Mouse (Mus musculus): ENCODE results near the gene Slc25a24. TPM values are rescaled to one million over a fixed set of nuclear protein-coding genes. Genes with fewer than 3 reads are reported as not detected.

Gene Slc25a24
- polyA plus RNA-seq, 1 experiment from 2014 or later, result 25.2 TPM

DNA sequence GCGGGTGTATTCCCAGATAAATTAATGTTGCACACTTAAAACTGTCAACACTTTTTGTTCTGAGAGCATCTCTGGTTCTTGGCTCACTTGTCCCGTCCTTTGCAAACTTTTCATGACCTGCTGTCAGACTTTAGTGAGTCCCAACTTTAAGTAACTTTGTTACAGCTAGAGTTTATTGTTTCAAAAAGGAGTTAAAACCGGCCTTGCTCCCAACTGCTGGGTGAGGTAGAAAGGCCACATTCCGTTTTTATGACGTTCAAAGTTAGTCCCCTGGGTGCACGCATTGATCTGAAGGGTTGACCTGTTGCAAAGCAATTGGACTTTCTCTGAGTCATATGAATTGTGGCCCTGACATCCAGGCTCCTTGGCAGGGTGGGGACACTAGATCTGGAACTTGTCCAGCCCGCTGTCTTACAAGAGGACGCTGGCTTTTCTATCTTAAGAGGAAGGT, 607 bp downstream of the Slc25a24 start:
- 13% methylated on average over 8 of the region's 8 CpGs for WGBS
- DNase-seq (ENCODE audit: low spot score) (no peak), ATAC-seq (replicated peaks; ENCODE audit: low FRiP score) (no peak)
- H3K36me3 ChIP-seq (ENCODE audit: control insufficient read depth, insufficient read depth, low read length), result no peaks in the 10 kb centered on the region
- H3K4me1 ChIP-seq (replicated peaks; ENCODE audit: control insufficient read depth, insufficient read depth, low read length), result 0 out of 2 replicates have a peak, but pooled peaks cover 3% of the 10 kb centered on the region
- peak overlapping the region; percentile 83 for H3K4me2 ChIP-seq (ENCODE audit: low read depth, low read length, severe bottlenecking)
- no peaks in the 10 kb centered on the region; the same call in 1 of the 2 replicates for H3K27me3 ChIP-seq (ENCODE audit: control insufficient read depth, insufficient read depth, low read length)
- peak overlapping the region; percentile 71 for H3K4me3 ChIP-seq (ENCODE audit: low read depth, low read length)
- H3K9ac ChIP-seq (ENCODE audit: low read length), result peak overlapping the region; percentile 96
- H3K27ac ChIP-seq (ENCODE audit: low read depth, low read length), result no peak overlapping the region
- no peaks in the 10 kb centered on the region for H3K9me3 ChIP-seq (ENCODE audit: control insufficient read depth, low read length)

- peak overlapping the region; percentile 83; the same call in 1 of the 2 replicates for H3K4me2 ChIP-seq (ENCODE audit: low read depth, low read length, severe bottlenecking)
- H3K9ac ChIP-seq (ENCODE audit: low read length), result no peak overlapping the region; the same call in 1 of the 2 replicates
- H3K27ac ChIP-seq (ENCODE audit: low read depth, low read length), result no peak overlapping the region
- 0 out of 2 replicates have a peak, but pooled peaks cover 3% of the 10 kb centered on the region for H3K4me1 ChIP-seq (replicated peaks; ENCODE audit: control insufficient read depth, insufficient read depth, low read length)
- DNase-seq (ENCODE audit: low spot score), result no peak
- ATAC-seq (replicated peaks; ENCODE audit: low FRiP score), result no peak
- 59% methylated on average over 4 of the region's 4 CpGs for WGBS
- no peaks in the 10 kb centered on the region; the same call in 1 of the 2 replicates for H3K27me3 ChIP-seq (ENCODE audit: control insufficient read depth, insufficient read depth, low read length)
- H3K36me3 ChIP-seq (ENCODE audit: control insufficient read depth, insufficient read depth, low read length), result no peaks in the 10 kb centered on the region
- H3K4me3 ChIP-seq (ENCODE audit: low read depth, low read length), result peak overlapping the region; percentile 71
- H3K9me3 ChIP-seq (ENCODE audit: control insufficient read depth, low read length), result no peaks in the 10 kb centered on the region
These were observed 1.1 kb downstream of the Slc25a24 start for GRCm38 (mm10) chr3:109124091-109124490.

DNA sequence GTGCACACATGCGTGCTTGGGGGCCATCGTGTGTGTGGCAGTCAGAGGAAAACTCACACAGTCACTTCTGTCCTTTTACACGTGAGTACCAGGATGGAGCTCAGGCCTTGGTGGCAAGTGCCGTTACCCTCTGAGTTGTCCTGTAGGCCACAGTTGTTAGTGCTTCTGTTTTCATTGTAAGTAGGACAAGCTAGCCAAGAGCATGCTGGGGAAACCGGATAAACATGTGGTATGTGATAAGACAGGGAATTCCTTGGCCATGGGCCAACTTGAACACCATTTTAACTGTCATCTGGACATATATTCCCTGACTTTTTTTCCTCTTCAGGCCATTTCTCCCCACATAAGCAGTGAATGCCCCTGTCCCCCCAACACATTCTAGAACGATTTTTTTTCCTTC, 2.6 kb downstream of the Slc25a24 start:
- no peak for DNase-seq (ENCODE audit: low spot score)
- Histone ChIP-seq H3K9me3 (ENCODE audit: control insufficient read depth, low read length) (no peaks in the 10 kb centered on the region), H3K4me1 (replicated peaks; ENCODE audit: control insufficient read depth, insufficient read depth, low read length) (0 out of 2 replicates have a peak, but pooled peaks cover 3% of the 10 kb centered on the region), H3K36me3 (ENCODE audit: control insufficient read depth, insufficient read depth, low read length) (no peaks in the 10 kb centered on the region), H3K27ac (ENCODE audit: low read depth, low read length) (no peak overlapping the region), H3K9ac (ENCODE audit: low read length) (no peak overlapping the region), H3K27me3 (ENCODE audit: control insufficient read depth, insufficient read depth, low read length) (no peaks in the 10 kb centered on the region; the same call in 1 of the 2 replicates), H3K4me2 (ENCODE audit: low read depth, low read length, severe bottlenecking) (no peak overlapping the region), H3K4me3 (ENCODE audit: low read depth, low read length) (no peak overlapping the region)
- no peak for ATAC-seq (replicated peaks; ENCODE audit: low FRiP score)
- 89% methylated on average over 6 of the region's 6 CpGs for WGBS

DNA sequence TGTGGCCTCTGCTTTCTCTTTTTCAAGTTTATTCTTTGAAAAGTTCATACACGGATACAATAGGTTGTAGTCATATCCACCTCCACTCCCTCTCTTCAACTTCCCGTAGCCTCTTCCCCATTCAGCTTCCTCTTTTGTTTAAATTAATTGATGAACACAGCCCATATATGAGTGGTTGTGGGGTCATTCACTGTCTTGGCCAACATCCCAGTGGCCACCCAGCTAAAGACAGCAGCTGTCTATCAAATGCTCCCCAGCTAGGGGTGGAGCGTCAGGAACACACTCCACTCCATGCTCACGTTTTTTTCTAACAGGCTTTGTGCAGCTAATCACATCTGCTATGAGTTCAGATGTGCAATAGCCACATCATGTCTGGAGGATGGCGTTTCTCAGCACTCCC, 6.8 kb downstream of the Slc25a24 start:
- no peak overlapping the region for H3K4me3 ChIP-seq (ENCODE audit: low read depth, low read length)
- no peak for ATAC-seq (replicated peaks; ENCODE audit: low FRiP score)
- H3K36me3 ChIP-seq (ENCODE audit: control insufficient read depth, insufficient read depth, low read length), result no peaks in the 10 kb centered on the region; the same call in 1 of the 2 replicates
- H3K27me3 ChIP-seq (ENCODE audit: control insufficient read depth, insufficient read depth, low read length), result no peaks in the 10 kb centered on the region
- no peaks in the 10 kb centered on the region for H3K4me1 ChIP-seq (replicated peaks; ENCODE audit: control insufficient read depth, insufficient read depth, low read length)
- H3K4me2 ChIP-seq (ENCODE audit: low read depth, low read length, severe bottlenecking), result no peak overlapping the region
- no peaks in the 10 kb centered on the region for H3K9me3 ChIP-seq (ENCODE audit: control insufficient read depth, low read length)
- 78% methylated on average over 5 of the region's 5 CpGs for WGBS
- no peak overlapping the region for H3K9ac ChIP-seq (ENCODE audit: low read length)
- no peak for DNase-seq (ENCODE audit: low spot score)
- no peak overlapping the region for H3K27ac ChIP-seq (ENCODE audit: low read depth, low read length)

DNA sequence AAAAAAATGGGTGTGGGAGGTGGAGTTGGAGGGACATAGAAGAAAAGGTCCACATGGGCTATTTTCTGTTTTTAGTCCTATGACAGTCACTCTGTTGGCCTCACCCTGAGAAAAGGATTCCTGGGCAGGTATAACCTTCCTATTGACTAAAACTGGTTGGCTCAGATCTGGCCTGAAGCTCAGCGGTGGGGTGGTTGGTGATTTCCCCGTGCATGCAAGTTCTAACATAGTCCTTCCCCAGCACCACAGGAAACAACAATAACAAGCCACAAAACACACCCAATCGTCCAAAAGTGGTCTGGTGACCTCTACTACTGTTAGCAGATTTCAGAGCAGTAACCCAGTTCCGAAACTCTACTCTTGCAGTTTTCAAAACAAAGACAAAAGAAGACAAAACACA, 10.0 kb downstream of the Slc25a24 start:
- H3K27ac ChIP-seq (ENCODE audit: low read depth, low read length), result no peak overlapping the region
- no peak overlapping the region for H3K4me3 ChIP-seq (ENCODE audit: low read depth, low read length)
- no peaks in the 10 kb centered on the region for H3K27me3 ChIP-seq (ENCODE audit: control insufficient read depth, insufficient read depth, low read length)
- no peak overlapping the region for H3K4me2 ChIP-seq (ENCODE audit: low read depth, low read length, severe bottlenecking)
- 89% methylated on average over 4 of the region's 4 CpGs for WGBS
- no peaks in the 10 kb centered on the region; the same call in 1 of the 2 replicates for H3K36me3 ChIP-seq (ENCODE audit: control insufficient read depth, insufficient read depth, low read length)
- no peaks in the 10 kb centered on the region for H3K9me3 ChIP-seq (ENCODE audit: control insufficient read depth, low read length)
- ATAC-seq (replicated peaks; ENCODE audit: low FRiP score) (no peak), DNase-seq (ENCODE audit: low spot score) (no peak)
- no peak overlapping the region for H3K9ac ChIP-seq (ENCODE audit: low read length)
- no peaks in the 10 kb centered on the region for H3K4me1 ChIP-seq (replicated peaks; ENCODE audit: control insufficient read depth, insufficient read depth, low read length)

- no peak overlapping the region for H3K4me2 ChIP-seq (ENCODE audit: low read depth, low read length, severe bottlenecking)
- no peaks in the 10 kb centered on the region for H3K9me3 ChIP-seq (ENCODE audit: control insufficient read depth, low read length)
- ATAC-seq (replicated peaks; ENCODE audit: low FRiP score) (no peak), DNase-seq (ENCODE audit: low spot score) (no peak)
- no peak overlapping the region for H3K27ac ChIP-seq (ENCODE audit: low read depth, low read length)
- 93% methylated on average over 15 of the region's 15 CpGs for WGBS
- no peaks in the 10 kb centered on the region; the same call in 1 of the 2 replicates for H3K36me3 ChIP-seq (ENCODE audit: control insufficient read depth, insufficient read depth, low read length)
- H3K4me3 ChIP-seq (ENCODE audit: low read depth, low read length), result no peak overlapping the region
- no peak overlapping the region for H3K9ac ChIP-seq (ENCODE audit: low read length)
- no peaks in the 10 kb centered on the region for H3K27me3 ChIP-seq (ENCODE audit: control insufficient read depth, insufficient read depth, low read length)
- H3K4me1 ChIP-seq (replicated peaks; ENCODE audit: control insufficient read depth, insufficient read depth, low read length), result no peaks in the 10 kb centered on the region
These were observed 11.1 kb downstream of the Slc25a24 start for GRCm38 (mm10) chr3:109134036-109134435.

GRCm38 (mm10) chr3:109135352-109135751, 12.4 kb downstream of the Slc25a24 start:
- H3K4me3 ChIP-seq (ENCODE audit: low read depth, low read length), result no peak overlapping the region
- no peaks in the 10 kb centered on the region; the same call in 1 of the 2 replicates for H3K36me3 ChIP-seq (ENCODE audit: control insufficient read depth, insufficient read depth, low read length)
- H3K27ac ChIP-seq (ENCODE audit: low read depth, low read length), result no peak overlapping the region
- 97% methylated on average over 1 of the region's 1 CpGs for WGBS
- H3K4me1 ChIP-seq (replicated peaks; ENCODE audit: control insufficient read depth, insufficient read depth, low read length), result no peaks in the 10 kb centered on the region
- ATAC-seq (replicated peaks; ENCODE audit: low FRiP score) (no peak), DNase-seq (ENCODE audit: low spot score) (no peak)
- no peak overlapping the region for H3K4me2 ChIP-seq (ENCODE audit: low read depth, low read length, severe bottlenecking)
- no peaks in the 10 kb centered on the region for H3K9me3 ChIP-seq (ENCODE audit: control insufficient read depth, low read length)
- H3K27me3 ChIP-seq (ENCODE audit: control insufficient read depth, insufficient read depth, low read length), result no peaks in the 10 kb centered on the region
- H3K9ac ChIP-seq (ENCODE audit: low read length), result no peak overlapping the region

DNA sequence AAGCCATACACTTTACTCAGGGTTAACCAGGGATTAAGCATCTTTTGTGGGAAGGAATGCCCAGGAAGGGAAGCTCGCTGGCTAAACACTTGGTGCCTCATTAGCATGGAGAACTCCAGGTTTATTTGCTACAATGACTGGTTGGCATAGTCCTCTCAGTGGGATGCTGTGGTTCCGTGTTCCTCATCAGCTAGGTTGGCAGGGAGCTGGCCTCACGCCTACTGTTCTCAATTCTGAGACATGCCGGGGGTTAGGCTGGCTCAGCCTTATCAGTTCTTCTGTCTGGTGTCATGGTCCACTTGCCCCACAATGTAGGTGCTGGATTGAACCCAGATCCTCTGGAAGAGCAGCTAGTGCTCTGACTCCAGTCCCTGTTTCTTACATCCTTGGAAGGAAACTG, 29.6 kb downstream of the Slc25a24 start:
- H3K36me3 ChIP-seq (ENCODE audit: control insufficient read depth, insufficient read depth, low read length), result no peaks in the 10 kb centered on the region

DNA sequence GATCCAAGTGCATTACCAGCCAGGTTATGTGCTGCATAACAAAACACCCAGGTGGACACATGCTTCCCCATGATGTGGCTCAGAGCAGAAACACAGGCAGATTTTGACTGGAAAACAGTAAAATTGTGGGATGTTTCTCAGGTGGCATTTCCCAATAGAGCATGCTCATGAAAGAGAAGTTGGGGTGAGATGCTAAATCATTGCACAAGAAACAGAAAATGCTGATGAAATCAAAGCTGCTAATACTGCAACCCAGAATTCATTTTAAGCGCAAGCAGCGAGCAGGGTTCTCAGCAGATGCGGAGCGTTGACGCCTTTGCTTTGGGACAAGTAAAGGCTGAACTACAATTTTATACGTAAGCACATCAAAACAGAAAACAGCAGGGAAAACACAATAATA, 30.5 kb downstream of the Slc25a24 start:
- Histone ChIP-seq H3K27me3 (ENCODE audit: control insufficient read depth, insufficient read depth, low read length) (no peaks in the 10 kb centered on the region), H3K4me2 (ENCODE audit: low read depth, low read length, severe bottlenecking) (no peak overlapping the region), H3K4me3 (ENCODE audit: low read depth, low read length) (no peak overlapping the region), H3K9ac (ENCODE audit: low read length) (no peak overlapping the region), H3K4me1 (replicated peaks; ENCODE audit: control insufficient read depth, insufficient read depth, low read length) (no peaks in the 10 kb centered on the region), H3K27ac (ENCODE audit: low read depth, low read length) (no peak overlapping the region), H3K9me3 (ENCODE audit: control insufficient read depth, low read length) (no peaks in the 10 kb centered on the region), H3K36me3 (ENCODE audit: control insufficient read depth, insufficient read depth, low read length) (no peaks in the 10 kb centered on the region)
- 96% methylated on average over 6 of the region's 6 CpGs for WGBS
- ATAC-seq (replicated peaks; ENCODE audit: low FRiP score), result no peak
- no peak for DNase-seq (ENCODE audit: low spot score)

More for the DNA sequence above, 29.6 kb downstream of the Slc25a24 start:
- Histone ChIP-seq H3K9ac (ENCODE audit: low read length) (no peak overlapping the region), H3K4me1 (replicated peaks; ENCODE audit: control insufficient read depth, insufficient read depth, low read length) (no peaks in the 10 kb centered on the region), H3K4me3 (ENCODE audit: low read depth, low read length) (no peak overlapping the region), H3K9me3 (ENCODE audit: control insufficient read depth, low read length) (no peaks in the 10 kb centered on the region), H3K27ac (ENCODE audit: low read depth, low read length) (no peak overlapping the region), H3K27me3 (ENCODE audit: control insufficient read depth, insufficient read depth, low read length) (no peaks in the 10 kb centered on the region), H3K4me2 (ENCODE audit: low read depth, low read length, severe bottlenecking) (no peak overlapping the region)
- WGBS, result 77% methylated on average over 4 of the region's 4 CpGs
- ATAC-seq (replicated peaks; ENCODE audit: low FRiP score) (no peak), DNase-seq (ENCODE audit: low spot score) (no peak)
